Mouse (Mus musculus) limb, embryonic 12.5 days (tissue): Measurements from ENCODE around the gene Ankrd16. TPM values are rescaled to one million over a fixed set of nuclear protein-coding genes. Genes with fewer than 3 reads are reported as not detected.

Source experiments
- ATAC-seq: fragments of 200-750 bp; cut with Nextera tagmentation; 2 replicates; pipeline ENCODE4 v1.8.0; 2017; ENCODE audit warnings: low read depth, moderate TSS enrichment; ENCODE audit not compliant: insufficient number of reproducible peaks, insufficient read depth, low FRiP score, low TSS enrichment
- H3K27ac ChIP-seq: fragments of 300-500 bp; sonication (generic); 2 replicates; pipeline ENCODE4 v1.5.1; 2016; ENCODE audit warnings: mild to moderate bottlenecking, moderate library complexity
- H3K27me3 ChIP-seq: fragments of 300-500 bp; sonication (generic); 2 replicates; pipeline ENCODE4 v1.6.1; 2016; ENCODE audit warnings: mild to moderate bottlenecking, moderate library complexity
- H3K36me3 ChIP-seq: fragments of 300-500 bp; sonication (generic); 2 replicates; pipeline ENCODE4 v1.6.1; 2016; ENCODE audit warnings: mild to moderate bottlenecking, moderate library complexity
- H3K4me1 ChIP-seq: fragments of 300-500 bp; sonication (generic); replicated peaks from 2 replicates; pipeline ENCODE4 v1.6.1; 2016
- H3K4me2 ChIP-seq: fragments of 300-500 bp; sonication (generic); 2 replicates; pipeline ENCODE4 v1.6.1; 2016; ENCODE audit warnings: mild to moderate bottlenecking, moderate library complexity
- H3K4me3 ChIP-seq: fragments of 300-500 bp; sonication (generic); replicated peaks from 2 replicates; pipeline ENCODE4 v1.5.1; 2016; ENCODE audit warnings: mild to moderate bottlenecking
- H3K9ac ChIP-seq: fragments of 300-500 bp; sonication (generic); replicated peaks from 2 replicates; pipeline ENCODE4 v1.6.1; 2016; ENCODE audit warnings: mild to moderate bottlenecking, moderate library complexity
- H3K9me3 ChIP-seq: fragments of 300-500 bp; sonication (generic); 2 replicates; pipeline ENCODE4 v1.6.1; 2016; ENCODE audit warnings: mild to moderate bottlenecking, moderate library complexity
- WGBS: fragments of 180-500 bp; shearing (Covaris S2); methylation state at CpG from one replicate; pipeline ENCODE4 v1.1.7; 2016; 5-methylcytosine and 5-hydroxymethylcytosine counted together
- polyA plus RNA-seq: library from polyadenylated mRNA; unstranded; fragments of >200 nt; fragmentation: Nextera tagmentation; extraction: Ambion mirVana; gene quantifications from 2 replicates; pipeline ENCODE4 v1.2.1, GENCODE M21; 2016

The Ankrd16 gene
- polyA plus RNA-seq: 54.8 and 58.5 TPM in 2 replicates

DNA sequence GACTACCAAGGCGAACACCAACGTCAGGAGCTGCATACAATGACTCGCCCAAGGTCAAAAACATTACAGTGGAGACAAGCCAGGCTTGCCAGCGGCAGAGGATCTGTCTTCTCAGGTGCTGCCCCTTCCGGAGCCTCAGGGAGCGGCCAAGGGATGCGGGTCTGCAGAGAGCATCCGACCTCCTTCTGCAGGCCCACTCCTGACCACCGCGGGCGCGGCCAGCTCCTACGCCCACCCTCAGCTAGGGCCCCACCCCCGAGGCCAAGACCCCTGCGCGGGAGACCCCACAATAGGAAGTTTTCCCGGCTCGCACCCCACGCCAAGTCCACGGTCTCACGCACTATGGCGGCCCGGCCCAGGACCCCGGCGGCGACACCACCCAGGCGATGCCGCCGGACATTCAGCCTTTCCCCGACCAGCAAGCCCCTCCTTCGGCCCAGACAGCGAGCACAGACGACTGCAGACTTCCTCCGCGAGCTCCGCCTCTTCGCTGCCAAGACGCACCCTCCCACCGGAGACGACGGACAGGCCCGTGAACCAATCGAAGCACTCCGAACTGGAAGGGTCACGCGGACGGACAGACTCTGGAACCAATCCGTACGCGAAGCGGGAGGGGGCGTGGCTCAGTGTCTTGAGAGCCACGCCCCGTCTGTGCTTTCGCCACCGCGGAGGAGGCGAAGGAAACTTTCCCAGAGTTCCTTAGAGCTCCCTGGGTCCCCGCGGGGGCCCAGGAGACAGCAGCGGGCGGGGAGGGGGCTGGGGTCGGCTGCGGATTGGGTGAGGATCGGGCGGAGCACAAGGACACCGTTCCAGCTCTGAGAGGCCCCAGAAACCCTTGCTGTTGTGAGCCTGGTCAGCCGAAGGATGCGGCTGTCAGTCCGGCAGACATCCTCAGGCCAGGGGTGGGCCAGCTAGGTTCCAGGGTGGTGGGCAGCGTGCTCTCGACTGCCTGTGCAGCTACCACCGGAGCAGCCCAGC lies at the start of gene Ankrd16, which contains the start of gene Fbh1:
Gene Ankrd16, plus strand, starts transcription at position 786 of the 978 bp plus-strand sequence.
Gene Fbh1, minus strand, starts transcription at position 492 of the 978 bp plus-strand sequence.
- H3K9ac ChIP-seq: peak within 1 kb of the TSS; percentile 83
- peak within 1 kb of the TSS; percentile 78 for H3K4me2 ChIP-seq
- H3K36me3 ChIP-seq: peaks cover 21% of the 10 kb centered on the region
- peak within 1 kb of the TSS; percentile 94 for H3K27ac ChIP-seq
- H3K9me3 ChIP-seq: no peaks in the 10 kb centered on the region
- H3K27me3 ChIP-seq: no peaks in the 10 kb centered on the region
- H3K4me3 ChIP-seq: peak within 1 kb of the TSS; percentile 78
- peak; percentile 96 for ATAC-seq
- WGBS: under 1% methylated on average over 73 of the region's 73 CpGs
- peaks cover 23% of the 10 kb centered on the region for H3K4me1 ChIP-seq

DNA sequence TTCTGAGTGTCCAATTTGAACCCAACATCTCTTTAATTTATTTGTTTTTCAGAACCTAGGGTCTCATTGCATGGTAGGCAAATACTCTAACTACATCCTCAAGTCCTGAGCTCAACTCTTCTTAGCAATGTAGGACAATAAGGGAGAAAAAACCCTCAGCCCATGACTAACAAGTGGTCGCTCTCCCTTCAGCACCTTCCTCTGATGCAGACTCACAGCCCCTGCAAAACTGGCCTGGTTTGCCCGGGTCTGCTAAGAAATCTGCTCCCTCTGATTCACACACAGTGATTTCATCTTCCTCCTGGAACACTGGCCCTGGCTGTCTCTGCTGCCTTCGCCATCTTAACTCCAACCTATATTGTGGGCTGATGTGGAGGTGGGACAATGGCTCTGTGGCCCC lies 48.6 kb upstream of the Ankrd16 start:
- 51% methylated on average over 3 of the region's 3 CpGs for WGBS
- Histone ChIP-seq H3K4me3 (no peak overlapping the region), H3K4me1 (no peaks in the 10 kb centered on the region)

DNA sequence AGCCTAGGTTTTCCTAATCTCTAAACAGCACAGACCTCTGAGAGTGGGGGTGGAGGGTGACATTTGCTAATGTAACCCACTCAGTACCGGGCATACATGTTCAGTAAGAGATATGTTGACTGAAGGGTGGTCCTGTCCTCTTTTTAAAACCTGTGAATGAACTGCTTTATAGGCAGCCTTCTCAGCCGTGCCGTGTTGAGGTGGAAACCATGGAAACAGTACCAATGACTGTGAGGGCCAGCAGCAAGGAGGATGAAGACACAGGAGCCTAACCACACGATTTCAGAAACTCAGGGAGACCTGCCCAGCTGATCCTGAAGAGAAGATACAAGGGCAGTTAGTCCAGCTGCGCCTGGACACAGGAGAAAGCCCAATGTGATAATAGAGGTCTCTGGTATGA lies 44.7 kb upstream of the Ankrd16 start:
- Histone ChIP-seq H3K27ac (no peak overlapping the region), H3K9ac (no peak overlapping the region), H3K4me2 (no peak overlapping the region), H3K27me3 (no peaks in the 10 kb centered on the region), H3K4me3 (no peak overlapping the region), H3K4me1 (no peaks in the 10 kb centered on the region), H3K9me3 (no peaks in the 10 kb centered on the region), H3K36me3 (no peaks in the 10 kb centered on the region)
- WGBS: 77% methylated on average over 5 of the region's 5 CpGs
- ATAC-seq: no peak

More for the DNA sequence above, 48.6 kb upstream of the Ankrd16 start:
- H3K36me3 ChIP-seq: no peaks in the 10 kb centered on the region
- no peak overlapping the region for H3K4me2 ChIP-seq
- H3K9me3 ChIP-seq: no peaks in the 10 kb centered on the region
- no peaks in the 10 kb centered on the region for H3K27me3 ChIP-seq
- no peak for ATAC-seq
- no peak overlapping the region for H3K27ac ChIP-seq
- H3K9ac ChIP-seq: no peak overlapping the region

DNA sequence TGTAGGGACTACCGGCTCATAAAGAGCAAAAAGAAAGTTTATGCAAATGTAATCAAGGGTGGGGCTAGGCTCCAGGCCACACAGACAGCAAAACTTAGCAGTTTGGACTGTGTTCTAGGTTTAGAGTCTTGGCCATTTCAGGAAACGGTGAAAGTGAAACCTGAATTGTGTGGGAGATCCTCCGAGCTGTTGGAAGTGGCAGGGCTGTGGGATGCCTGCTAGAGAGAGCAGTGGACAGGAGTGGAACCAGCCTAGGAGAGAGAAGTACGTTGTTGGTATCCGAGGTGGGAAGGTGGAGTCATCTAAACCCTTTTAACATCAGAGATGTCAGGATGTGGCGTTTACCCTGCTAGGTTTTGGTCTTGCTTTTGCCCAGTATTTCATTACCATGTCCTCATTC lies 41.8 kb upstream of the Ankrd16 start:
- Histone ChIP-seq H3K4me2 (no peak overlapping the region), H3K36me3 (peaks cover 20% of the 10 kb centered on the region), H3K4me3 (no peak overlapping the region), H3K9ac (no peak overlapping the region), H3K27me3 (no peaks in the 10 kb centered on the region), H3K4me1 (no peaks in the 10 kb centered on the region), H3K9me3 (no peaks in the 10 kb centered on the region), H3K27ac (no peak overlapping the region)
- ATAC-seq: no peak
- 81% methylated on average over 6 of the region's 6 CpGs for whole genome bisulfite sequencing

DNA sequence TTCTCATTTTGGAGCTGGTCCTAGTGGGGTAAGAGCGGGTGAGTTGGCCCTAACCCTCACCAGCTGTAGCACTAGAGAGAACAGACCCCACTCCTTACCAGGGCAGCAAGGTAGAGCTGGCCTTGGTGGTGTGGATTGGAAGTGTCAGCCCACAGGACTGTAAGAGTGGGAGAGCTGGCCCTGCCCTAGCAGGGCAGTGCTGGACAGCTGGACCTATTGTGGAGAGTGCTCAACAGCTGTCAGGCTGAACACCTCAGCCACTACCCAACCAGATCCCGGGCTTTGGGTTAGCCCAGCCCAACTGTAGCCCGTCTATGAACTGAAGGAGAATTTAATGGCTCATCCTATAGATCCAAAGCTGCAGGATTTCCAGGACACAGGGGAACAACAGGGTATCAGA lies 38.9 kb upstream of the Ankrd16 start:
- no peak overlapping the region for H3K27ac ChIP-seq
- no peaks in the 10 kb centered on the region for H3K9me3 ChIP-seq
- no peak overlapping the region for H3K9ac ChIP-seq
- no peak overlapping the region for H3K4me2 ChIP-seq
- H3K36me3 ChIP-seq: peaks cover 49% of the 10 kb centered on the region
- no peaks in the 10 kb centered on the region for H3K27me3 ChIP-seq
- 91% methylated on average over 3 of the region's 3 CpGs for WGBS
- H3K4me3 ChIP-seq: no peak overlapping the region
- ATAC-seq: peak; percentile 75; the same call in 1 of the 2 replicates
- no peaks in the 10 kb centered on the region for H3K4me1 ChIP-seq

DNA sequence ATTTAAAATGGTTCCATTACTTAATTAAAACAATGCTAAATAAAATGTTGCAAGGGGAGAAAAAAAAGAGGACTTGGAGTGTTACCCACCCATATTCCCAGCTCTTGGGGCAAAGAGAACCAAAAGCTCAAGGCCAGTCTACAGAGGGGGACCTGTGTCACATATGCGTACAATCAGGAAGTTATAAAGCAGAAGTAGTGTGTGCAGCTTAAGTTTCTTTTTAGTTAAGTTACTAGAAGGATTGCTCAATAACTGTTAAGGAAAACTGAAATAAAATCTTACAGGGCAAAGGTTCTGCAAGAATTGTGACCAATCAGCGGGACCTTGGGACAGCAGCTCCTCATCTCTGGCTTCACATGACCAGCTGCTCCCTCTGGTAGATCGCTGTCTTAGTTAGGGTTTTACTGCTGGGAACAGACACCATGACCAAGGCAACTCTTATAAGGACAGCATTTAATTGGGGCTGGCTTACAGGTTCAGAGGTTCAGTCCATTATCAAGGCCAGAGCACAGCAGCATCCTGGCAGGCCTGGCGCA lies 38.1 kb upstream of the Ankrd16 start:
- WGBS: 93% methylated on average over 4 of the region's 4 CpGs

DNA sequence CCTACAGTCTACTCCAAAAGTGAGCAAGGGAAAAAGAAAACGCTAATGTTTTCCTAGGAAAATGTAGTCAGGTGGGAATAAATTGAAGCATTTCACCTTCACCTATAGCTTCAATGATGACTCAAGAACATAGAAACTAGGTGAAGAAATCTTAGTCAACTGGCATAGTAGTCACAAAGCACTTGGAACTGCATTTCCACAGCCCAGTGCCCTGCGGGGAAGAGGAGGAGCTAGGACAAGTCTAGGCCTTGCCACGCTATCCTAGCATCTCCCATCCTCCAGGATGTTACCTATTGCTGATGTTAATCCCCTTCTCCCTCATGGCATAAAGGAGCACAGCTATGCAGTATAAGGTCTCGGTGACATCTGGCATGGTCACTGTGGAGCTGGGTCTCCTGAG lies 15.1 kb upstream of the Ankrd16 start:
- Histone ChIP-seq H3K36me3 (peaks cover 100% of the 10 kb centered on the region), H3K27ac (no peak overlapping the region), H3K4me3 (no peak overlapping the region), H3K9ac (no peak overlapping the region), H3K9me3 (no peaks in the 10 kb centered on the region), H3K4me2 (no peak overlapping the region), H3K4me1 (no peaks in the 10 kb centered on the region), H3K27me3 (no peaks in the 10 kb centered on the region)
- WGBS: 88% methylated on average over 4 of the region's 4 CpGs
- ATAC-seq: no peak

More for the DNA sequence above, 38.1 kb upstream of the Ankrd16 start:
- H3K4me1 ChIP-seq: no peaks in the 10 kb centered on the region
- no peak overlapping the region for H3K9ac ChIP-seq
- peaks cover 57% of the 10 kb centered on the region for H3K36me3 ChIP-seq
- no peak for ATAC-seq
- no peak overlapping the region for H3K4me2 ChIP-seq
- H3K27me3 ChIP-seq: no peaks in the 10 kb centered on the region
- no peaks in the 10 kb centered on the region for H3K9me3 ChIP-seq
- no peak overlapping the region for H3K27ac ChIP-seq
- H3K4me3 ChIP-seq: no peak overlapping the region

DNA sequence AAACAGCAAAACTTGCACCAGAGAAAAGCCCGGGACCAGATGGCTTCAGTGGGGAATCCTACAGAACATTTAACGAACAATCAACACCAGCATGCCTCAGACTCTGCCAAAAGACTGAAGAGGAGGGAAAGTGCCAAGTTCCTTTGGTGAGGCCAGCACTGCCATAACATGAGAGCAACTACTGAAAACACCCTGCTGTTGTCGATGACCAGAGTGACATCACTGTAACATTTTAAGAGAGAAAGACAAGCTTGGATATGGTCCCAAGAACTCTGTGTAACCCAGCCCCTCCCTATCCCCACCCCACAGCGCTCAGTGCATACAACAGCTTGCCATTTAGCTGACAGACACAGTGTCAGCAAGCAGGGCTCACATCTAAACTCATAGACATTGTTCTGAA lies 12.0 kb upstream of the Ankrd16 start:
- H3K4me1 ChIP-seq: no peaks in the 10 kb centered on the region
- H3K36me3 ChIP-seq: peaks cover 91% of the 10 kb centered on the region
- WGBS: 93% methylated on average over 4 of the region's 4 CpGs
- H3K9me3 ChIP-seq: no peaks in the 10 kb centered on the region
- no peak overlapping the region for H3K27ac ChIP-seq
- H3K4me2 ChIP-seq: no peak overlapping the region
- ATAC-seq: no peak
- no peak overlapping the region for H3K4me3 ChIP-seq
- no peaks in the 10 kb centered on the region for H3K27me3 ChIP-seq
- H3K9ac ChIP-seq: no peak overlapping the region

DNA sequence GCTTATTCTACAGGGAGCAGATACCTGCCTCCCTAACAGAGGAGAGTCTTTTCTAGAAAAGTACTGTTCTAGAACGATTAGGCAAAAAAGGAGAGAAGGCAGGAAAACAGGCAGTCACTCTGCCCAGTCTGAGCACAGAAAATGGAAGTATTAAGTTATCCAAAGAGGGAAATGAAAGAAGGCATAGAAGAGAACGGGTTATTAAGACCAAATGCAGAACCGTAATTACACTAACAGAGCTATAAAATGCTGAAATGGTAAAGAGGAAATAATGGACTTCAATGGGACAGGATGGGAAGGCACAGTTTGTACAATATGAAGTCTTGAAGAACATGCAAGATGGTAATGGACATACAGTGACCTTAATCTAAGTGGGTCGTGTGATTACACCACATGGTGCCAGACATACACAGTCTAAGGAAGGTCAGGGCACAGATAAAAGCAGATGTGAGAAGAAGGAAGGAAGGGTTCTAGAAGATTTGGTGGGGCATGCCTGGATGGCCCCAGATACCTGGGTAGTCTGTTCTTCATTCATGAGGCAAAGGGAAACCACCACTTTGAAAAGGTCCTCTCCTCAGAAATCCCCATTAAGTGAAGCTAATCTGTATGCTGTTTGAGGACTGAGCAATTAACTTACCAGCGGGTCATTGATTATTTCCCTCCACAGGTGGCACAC lies 11.1 kb upstream of the Ankrd16 start:
- Histone ChIP-seq H3K27me3 (no peaks in the 10 kb centered on the region), H3K27ac (no peak overlapping the region), H3K36me3 (peaks cover 82% of the 10 kb centered on the region), H3K4me3 (no peak overlapping the region), H3K9me3 (no peaks in the 10 kb centered on the region), H3K4me2 (no peak overlapping the region), H3K4me1 (no peaks in the 10 kb centered on the region), H3K9ac (no peak overlapping the region)
- no peak for ATAC-seq
- 80% methylated on average over 5 of the region's 5 CpGs for WGBS

DNA sequence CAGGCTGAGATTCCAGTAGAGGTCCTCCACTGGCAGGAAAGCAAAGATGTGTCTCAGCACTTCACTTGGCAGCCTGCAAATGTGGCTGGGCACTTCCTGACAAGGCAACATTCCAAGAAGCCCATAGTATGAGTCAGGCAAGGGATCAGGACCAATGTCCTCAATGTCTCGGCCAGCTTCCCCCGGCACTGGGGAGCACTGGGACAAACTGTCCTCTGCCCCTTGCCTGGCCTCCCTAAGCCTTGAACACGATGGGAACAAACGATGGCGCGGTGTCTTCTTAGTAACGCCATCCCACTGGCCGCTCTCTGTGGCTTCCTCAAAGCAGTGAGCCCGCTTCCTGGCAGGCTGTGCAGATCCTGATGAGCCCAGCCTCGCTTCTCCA lies 10.5 kb upstream of the Ankrd16 start:
- H3K36me3 ChIP-seq: peaks cover 77% of the 10 kb centered on the region

DNA sequence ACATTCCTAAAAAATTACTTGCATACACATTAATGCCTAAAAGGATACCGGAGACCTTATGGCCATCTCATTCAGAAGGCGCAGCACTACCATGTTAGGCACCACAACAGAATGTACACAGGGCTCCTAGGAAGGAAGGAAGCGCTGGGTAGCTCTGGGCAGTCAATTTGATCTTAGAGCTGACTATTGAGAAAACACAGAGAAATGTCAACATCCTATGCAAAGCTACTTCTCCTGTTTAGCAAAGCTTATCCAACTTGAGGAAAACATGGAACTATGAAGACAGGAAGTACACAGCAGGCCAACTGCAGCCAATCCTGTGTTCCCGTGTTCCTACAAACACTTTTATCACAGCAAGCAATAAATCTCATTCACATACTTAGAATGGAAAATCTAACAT lies 6.0 kb upstream of the Ankrd16 start:
- no peak overlapping the region for H3K27ac ChIP-seq
- no peak overlapping the region for H3K9ac ChIP-seq
- no peak overlapping the region for H3K4me2 ChIP-seq
- H3K9me3 ChIP-seq: no peaks in the 10 kb centered on the region
- H3K36me3 ChIP-seq: peaks cover 31% of the 10 kb centered on the region
- WGBS: 90% methylated on average over 4 of the region's 4 CpGs
- no peak for ATAC-seq
- peaks cover 13% of the 10 kb centered on the region; the same call in 1 of the 2 replicates for H3K4me1 ChIP-seq
- H3K27me3 ChIP-seq: no peaks in the 10 kb centered on the region
- no peak overlapping the region for H3K4me3 ChIP-seq

More for the DNA sequence above, 10.5 kb upstream of the Ankrd16 start:
- H3K4me1 ChIP-seq: no peaks in the 10 kb centered on the region
- WGBS: 95% methylated on average over 10 of the region's 10 CpGs
- H3K27ac ChIP-seq: no peak overlapping the region
- H3K9me3 ChIP-seq: no peaks in the 10 kb centered on the region
- no peak for ATAC-seq
- H3K9ac ChIP-seq: no peak overlapping the region
- H3K27me3 ChIP-seq: no peaks in the 10 kb centered on the region
- no peak overlapping the region for H3K4me3 ChIP-seq
- no peak overlapping the region for H3K4me2 ChIP-seq
